Mouse (Mus musculus): ENCODE results near the gene Gm21915.

GRCm38 (mm10) chr9:40685801-40686420, 15.5 kb downstream of the Gm21915 start, which contains the start of gene Clmp:
- no peak for TF ChIP-seq CTCF (IDR thresholded peaks at IDR 0.05; ENCODE audit: insufficient read depth, low read depth, low read length)
- no peak for TF ChIP-seq POLR2A (IDR thresholded peaks at IDR 0.05; ENCODE audit: insufficient read depth, low read depth, low read length)
